Mouse (Mus musculus) bone marrow macrophage, adult 2 months (primary cell): Measurements from ENCODE around the gene Pphln1.

ENCODE experiments used
- CTCF ChIP-seq: IDR thresholded peaks from 2 replicates; pipeline ENCODE4 v1.5.1; 2012; ENCODE audit warnings: low read depth, mild to moderate bottlenecking, low read length, moderate library complexity
- POLR2A ChIP-seq: IDR thresholded peaks from 2 replicates; pipeline ENCODE4 v1.6.1; 2012; ENCODE audit warnings: mild to moderate bottlenecking, low read depth, low read length, borderline replicate concordance

DNA sequence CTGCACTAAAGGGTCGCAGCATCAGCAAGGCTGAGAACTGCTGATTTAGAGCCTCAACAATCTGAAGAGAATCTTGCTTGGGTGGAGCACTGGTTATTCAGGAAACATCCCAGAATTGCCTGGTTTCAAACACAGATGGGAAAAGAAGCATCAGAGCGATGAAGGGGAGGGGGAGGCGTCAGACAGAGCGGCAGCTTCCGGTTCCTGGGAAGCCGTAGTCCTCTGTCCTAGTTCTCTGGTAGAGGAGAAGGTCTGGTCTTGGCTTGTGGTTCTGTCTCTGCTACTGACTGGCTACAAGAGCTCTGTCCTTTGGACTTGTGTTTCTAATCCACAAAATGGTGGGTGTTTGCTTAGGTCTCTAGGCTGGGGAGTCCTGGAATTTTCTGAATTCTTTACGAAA lies 139.6 kb downstream of the Pphln1 start:
- TF ChIP-seq CTCF (no peak), POLR2A (no peak)
